Mouse (Mus musculus): Measurements from ENCODE around the gene Tmem100. TPM values are rescaled to one million over a fixed set of nuclear protein-coding genes. Genes with fewer than 3 reads are reported as not detected.

The Tmem100 gene
- polyA plus RNA-seq, 1 experiment, result 0.66 TPM

DNA sequence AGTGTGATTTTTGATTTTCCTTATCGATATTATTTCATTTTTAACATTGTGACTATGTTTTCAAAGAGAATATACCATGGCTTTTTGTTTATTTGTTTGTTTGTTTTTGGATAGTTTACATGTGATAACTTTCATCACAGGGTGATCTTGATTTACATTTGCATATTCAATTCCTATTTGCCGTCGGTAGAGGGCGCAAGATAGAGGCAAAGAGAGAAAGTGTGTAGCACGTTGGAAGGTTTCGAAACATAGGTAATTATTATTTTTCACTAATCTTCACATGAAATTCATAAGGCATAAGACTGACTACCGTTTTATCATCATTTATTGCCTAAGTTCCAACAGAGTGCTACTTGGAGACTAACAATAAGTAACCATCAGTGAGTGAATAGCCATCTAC, 11.0 kb upstream of the Tmem100 start:
- no peak overlapping the region for H3K27ac ChIP-seq (ENCODE audit: insufficient read depth, low read depth, low read length)
- no peak overlapping the region for H3K4me3 ChIP-seq (ENCODE audit: low read depth, low read length)
- TF ChIP-seq POLR2A (IDR thresholded peaks at IDR 0.05; ENCODE audit: low read depth, low read length) (no peak), CTCF (IDR thresholded peaks at IDR 0.05; ENCODE audit: extremely low read depth, insufficient read length, insufficient replicate concordance, low read depth, low read length) (no peak)
- no peaks in the 10 kb centered on the region for H3K36me3 ChIP-seq (ENCODE audit: control insufficient read depth, insufficient read depth, low read length)
- WGBS, result 9% methylated on average over 7 of the region's 7 CpGs
- H3K4me1 ChIP-seq (ENCODE audit: control insufficient read depth, insufficient read depth, insufficient read length, low read length), result no peaks in the 10 kb centered on the region
- no peaks in the 10 kb centered on the region for H3K27me3 ChIP-seq (ENCODE audit: control insufficient read depth, insufficient read depth, low read length)

DNA sequence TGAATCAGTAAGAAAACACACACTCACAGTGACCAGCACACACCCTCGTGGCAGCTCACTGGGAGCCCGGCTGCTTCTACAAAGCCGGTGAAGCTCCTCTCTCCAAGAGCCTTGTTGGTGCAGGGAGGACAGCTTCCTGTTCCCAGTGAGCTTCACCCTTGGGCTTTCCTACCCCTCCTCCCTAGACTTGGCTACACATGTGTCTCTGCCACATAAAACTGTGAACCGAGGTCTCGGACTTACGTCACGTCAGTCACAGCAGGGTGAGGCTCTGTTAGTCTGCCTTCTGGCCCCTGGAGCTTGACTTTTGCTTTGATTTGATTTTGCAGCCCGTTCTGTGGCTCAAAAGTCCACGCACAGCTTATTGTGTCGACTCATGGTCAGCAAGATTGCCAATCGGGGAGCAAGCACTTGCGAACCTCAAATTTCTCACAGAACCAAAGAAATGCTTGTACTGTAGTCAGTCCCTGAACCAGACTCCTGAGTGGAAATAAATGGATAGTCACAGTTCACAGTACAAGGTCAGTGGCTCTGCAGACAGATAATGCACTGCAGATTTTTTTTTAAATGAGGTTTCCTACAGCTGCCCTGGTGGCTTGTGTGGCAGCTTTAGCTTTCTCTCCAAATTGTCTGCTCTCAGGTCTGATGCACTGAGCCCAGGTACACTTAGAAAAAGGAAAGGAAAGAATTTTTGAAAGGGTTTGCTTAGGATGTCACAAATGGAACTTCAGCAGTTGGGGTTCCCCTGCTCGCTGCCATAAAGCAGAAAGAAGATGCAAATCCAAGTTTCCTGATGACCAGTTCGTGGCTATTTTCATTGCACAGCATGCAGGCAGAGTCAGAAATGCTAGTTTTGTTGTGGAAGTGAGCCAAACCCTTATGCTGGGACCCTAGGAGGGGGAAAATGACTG, 4.0 kb upstream of the Tmem100 start:
- no peak overlapping the region for H3K27ac ChIP-seq (ENCODE audit: insufficient read depth, low read depth, low read length)
- peaks cover 6% of the 10 kb centered on the region for H3K27me3 ChIP-seq (ENCODE audit: control insufficient read depth, insufficient read depth, low read length)
- no peak for TF ChIP-seq CTCF (IDR thresholded peaks at IDR 0.05; ENCODE audit: extremely low read depth, insufficient read length, insufficient replicate concordance, low read depth, low read length)
- TF ChIP-seq POLR2A (IDR thresholded peaks at IDR 0.05; ENCODE audit: low read depth, low read length), result no peak
- 31% methylated on average over 14 of the region's 14 CpGs for WGBS
- H3K36me3 ChIP-seq (ENCODE audit: control insufficient read depth, insufficient read depth, low read length), result no peaks in the 10 kb centered on the region
- H3K4me1 ChIP-seq (ENCODE audit: control insufficient read depth, insufficient read depth, insufficient read length, low read length), result peaks cover 15% of the 10 kb centered on the region
- H3K4me3 ChIP-seq (ENCODE audit: low read depth, low read length), result no peak overlapping the region

DNA sequence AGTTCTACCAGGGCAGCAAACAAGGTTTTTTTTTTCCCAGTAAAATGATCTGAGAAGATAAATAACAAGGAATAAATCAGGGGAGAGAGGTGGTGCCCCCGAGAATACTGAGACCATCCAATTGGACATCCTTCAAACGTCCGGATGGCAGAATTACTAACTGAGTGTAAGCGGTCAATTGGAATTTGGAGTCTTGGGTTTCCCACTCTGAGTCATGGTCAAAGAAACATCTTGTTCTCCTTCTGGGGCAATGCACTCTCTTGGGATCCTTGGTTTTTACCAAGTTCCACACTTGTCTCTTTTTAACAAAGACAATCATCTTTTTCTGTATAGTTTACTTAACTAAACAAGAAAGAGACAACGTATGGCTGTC, 3.4 kb upstream of the Tmem100 start:
- Histone ChIP-seq H3K36me3 (ENCODE audit: control insufficient read depth, insufficient read depth, low read length) (no peaks in the 10 kb centered on the region), H3K4me1 (ENCODE audit: control insufficient read depth, insufficient read depth, insufficient read length, low read length) (peaks cover 15% of the 10 kb centered on the region), H3K27me3 (ENCODE audit: control insufficient read depth, insufficient read depth, low read length) (peaks cover 11% of the 10 kb centered on the region), H3K4me3 (ENCODE audit: low read depth, low read length) (no peak overlapping the region), H3K27ac (ENCODE audit: insufficient read depth, low read depth, low read length) (no peak overlapping the region)
- TF ChIP-seq POLR2A (IDR thresholded peaks at IDR 0.05; ENCODE audit: low read depth, low read length) (no peak), CTCF (IDR thresholded peaks at IDR 0.05; ENCODE audit: extremely low read depth, insufficient read length, insufficient replicate concordance, low read depth, low read length) (no peak)
- WGBS, result 75% methylated on average over 5 of the region's 5 CpGs

- Histone ChIP-seq H3K36me3 (ENCODE audit: control insufficient read depth, insufficient read depth, low read length) (no peaks in the 10 kb centered on the region), H3K27ac (ENCODE audit: insufficient read depth, low read depth, low read length) (no peak overlapping the region), H3K4me1 (ENCODE audit: control insufficient read depth, insufficient read depth, insufficient read length, low read length) (peaks cover 15% of the 10 kb centered on the region), H3K4me3 (ENCODE audit: low read depth, low read length) (no peak overlapping the region), H3K27me3 (ENCODE audit: control insufficient read depth, insufficient read depth, low read length) (peaks cover 11% of the 10 kb centered on the region)
- 72% methylated on average over 7 of the region's 7 CpGs for WGBS
- no peak for TF ChIP-seq POLR2A (IDR thresholded peaks at IDR 0.05; ENCODE audit: low read depth, low read length)
- TF ChIP-seq CTCF (IDR thresholded peaks at IDR 0.05; ENCODE audit: extremely low read depth, insufficient read length, insufficient replicate concordance, low read depth, low read length), result no peak
These were observed 2.9 kb upstream of the Tmem100 start for GRCm38 (mm10) chr11:90027216-90027615.

DNA sequence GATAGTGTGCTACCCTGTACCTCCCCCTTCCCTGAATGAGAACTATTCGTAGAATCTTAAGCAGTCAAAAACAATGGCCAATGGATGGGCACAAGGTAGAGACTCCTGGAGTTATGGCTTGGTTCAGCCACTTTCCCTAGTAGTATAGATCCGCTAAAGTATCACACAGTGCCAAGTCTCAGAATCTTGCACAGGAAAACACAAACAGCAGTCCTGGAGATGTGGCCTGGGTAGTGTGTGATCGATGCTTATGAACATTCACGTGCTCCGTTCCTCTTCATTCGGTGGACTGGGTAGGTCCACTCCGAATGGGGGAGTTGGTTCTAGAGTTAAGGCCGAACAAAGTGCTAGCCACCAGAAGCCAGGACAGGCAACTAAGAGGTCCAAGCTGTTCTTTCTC, 1.4 kb upstream of the Tmem100 start:
- no peaks in the 10 kb centered on the region for H3K36me3 ChIP-seq (ENCODE audit: control insufficient read depth, insufficient read depth, low read length)
- H3K4me1 ChIP-seq (ENCODE audit: control insufficient read depth, insufficient read depth, insufficient read length, low read length), result peaks cover 15% of the 10 kb centered on the region
- WGBS, result 85% methylated on average over 8 of the region's 8 CpGs

GRCm38 (mm10) chr11:90029354-90029753, 794 bp upstream of the Tmem100 start:
- H3K27ac ChIP-seq (ENCODE audit: insufficient read depth, low read depth, low read length), result no peak overlapping the region
- TF ChIP-seq CTCF (IDR thresholded peaks at IDR 0.05; ENCODE audit: extremely low read depth, insufficient read length, insufficient replicate concordance, low read depth, low read length) (no peak), POLR2A (IDR thresholded peaks at IDR 0.05; ENCODE audit: low read depth, low read length) (no peak)
- H3K27me3 ChIP-seq (ENCODE audit: control insufficient read depth, insufficient read depth, low read length), result peaks cover 11% of the 10 kb centered on the region
- 7% methylated on average over 10 of the region's 10 CpGs for WGBS
- peak overlapping the region; percentile 52 for H3K4me3 ChIP-seq (ENCODE audit: low read depth, low read length)
- H3K36me3 ChIP-seq (ENCODE audit: control insufficient read depth, insufficient read depth, low read length), result no peaks in the 10 kb centered on the region
- H3K4me1 ChIP-seq (ENCODE audit: control insufficient read depth, insufficient read depth, insufficient read length, low read length), result peaks cover 15% of the 10 kb centered on the region

More for the DNA sequence above, 1.4 kb upstream of the Tmem100 start:
- Histone ChIP-seq H3K27ac (ENCODE audit: insufficient read depth, low read depth, low read length) (no peak overlapping the region), H3K4me3 (ENCODE audit: low read depth, low read length) (no peak overlapping the region), H3K27me3 (ENCODE audit: control insufficient read depth, insufficient read depth, low read length) (peaks cover 11% of the 10 kb centered on the region)
- TF ChIP-seq POLR2A (IDR thresholded peaks at IDR 0.05; ENCODE audit: low read depth, low read length), result no peak
- TF ChIP-seq CTCF (IDR thresholded peaks at IDR 0.05; ENCODE audit: extremely low read depth, insufficient read length, insufficient replicate concordance, low read depth, low read length), result no peak

GRCm38 (mm10) chr11:90030557-90030956, 409 bp downstream of the Tmem100 start:
- Histone ChIP-seq H3K36me3 (ENCODE audit: control insufficient read depth, insufficient read depth, low read length) (no peaks in the 10 kb centered on the region), H3K27ac (ENCODE audit: insufficient read depth, low read depth, low read length) (no peak overlapping the region), H3K4me3 (ENCODE audit: low read depth, low read length) (peak overlapping the region; percentile 51), H3K4me1 (ENCODE audit: control insufficient read depth, insufficient read depth, insufficient read length, low read length) (peaks cover 14% of the 10 kb centered on the region), H3K27me3 (ENCODE audit: control insufficient read depth, insufficient read depth, low read length) (peaks cover 11% of the 10 kb centered on the region)
- no peak for TF ChIP-seq CTCF (IDR thresholded peaks at IDR 0.05; ENCODE audit: extremely low read depth, insufficient read length, insufficient replicate concordance, low read depth, low read length)
- WGBS, result 2% methylated on average over 15 of the region's 15 CpGs
